Mouse (Mus musculus) MEL-GATA-1-ER (cell line): ENCODE data around the gene Tgm4.

ENCODE experiments used
- DNase-seq: peaks from one replicate; pipeline ENCODE4 v3.0.0-alpha.2; 2012; ENCODE audit warnings: low read depth; ENCODE audit errors: extremely low read depth

Gene Tgm4

GRCm38 (mm10) chr9:123104362-123104761, 69.8 kb downstream of the Tgm4 start:
- no peak for DNase-seq

GRCm38 (mm10) chr9:123107186-123107585, 72.7 kb downstream of the Tgm4 start:
- DNase-seq = no peak

GRCm38 (mm10) chr9:123109188-123109587, 74.7 kb downstream of the Tgm4 start:
- no peak for DNase-seq

- DNase-seq = peak; percentile 25
These were observed 77.3 kb downstream of the Tgm4 start for GRCm38 (mm10) chr9:123111751-123112221.

- peak; percentile 49 for DNase-seq
These were observed 78.4 kb downstream of the Tgm4 start, which contains the start of the genes Zdhhc3 and Exosc7 for GRCm38 (mm10) chr9:123112805-123113521. Gene Zdhhc3 (minus strand): TSS chr9:123113205. Gene Exosc7 (plus strand): TSS chr9:123113215.

- DNase-seq = no peak
These were observed 79.4 kb downstream of the Tgm4 start for GRCm38 (mm10) chr9:123113931-123114330.

GRCm38 (mm10) chr9:123115566-123115965, 81.0 kb downstream of the Tgm4 start:
- no peak for DNase-seq
